Mouse (Mus musculus): ENCODE data around the gene Nip7. TPM values are rescaled to one million over a fixed set of nuclear protein-coding genes. Genes with fewer than 3 reads are reported as not detected.

The Nip7 gene
- polyA plus RNA-seq, 2 experiments = 103 to 123 TPM

GRCm38 (mm10) chr8:107086018-107086417, 29.3 kb downstream of the Nip7 start:
- no peak for DNase-seq (ENCODE audit: low spot score)
- no peak overlapping the region for H3K27ac ChIP-seq (replicated peaks; ENCODE audit: low read depth, low read length)
- no peaks in the 10 kb centered on the region for H3K9me3 ChIP-seq (ENCODE audit: control insufficient read depth, low read length)
- no peaks in the 10 kb centered on the region for H3K27me3 ChIP-seq (ENCODE audit: control insufficient read depth, insufficient read depth, low read length)
- H3K36me3 ChIP-seq (ENCODE audit: control insufficient read depth, insufficient read depth, low read length) = peaks cover 81% of the 10 kb centered on the region
- H3K4me1 ChIP-seq (ENCODE audit: control insufficient read depth, insufficient read depth, low read length) = no peaks in the 10 kb centered on the region
- H3K4me3 ChIP-seq (replicated peaks; ENCODE audit: low read length) = no peak overlapping the region
- TF ChIP-seq POLR2A (IDR thresholded peaks at IDR 0.05; ENCODE audit: borderline replicate concordance, extremely low read depth, insufficient read depth, insufficient read length) = no peak
- no peak overlapping the region for H3K9ac ChIP-seq (ENCODE audit: low read depth, low read length, severe bottlenecking)
- ATAC-seq (ENCODE audit: low FRiP score, low read depth) = no peak
- WGBS = 98% methylated on average over 5 of the region's 5 CpGs
- no peak overlapping the region for H3K4me2 ChIP-seq (replicated peaks; ENCODE audit: low read depth, low read length, severe bottlenecking)

DNA sequence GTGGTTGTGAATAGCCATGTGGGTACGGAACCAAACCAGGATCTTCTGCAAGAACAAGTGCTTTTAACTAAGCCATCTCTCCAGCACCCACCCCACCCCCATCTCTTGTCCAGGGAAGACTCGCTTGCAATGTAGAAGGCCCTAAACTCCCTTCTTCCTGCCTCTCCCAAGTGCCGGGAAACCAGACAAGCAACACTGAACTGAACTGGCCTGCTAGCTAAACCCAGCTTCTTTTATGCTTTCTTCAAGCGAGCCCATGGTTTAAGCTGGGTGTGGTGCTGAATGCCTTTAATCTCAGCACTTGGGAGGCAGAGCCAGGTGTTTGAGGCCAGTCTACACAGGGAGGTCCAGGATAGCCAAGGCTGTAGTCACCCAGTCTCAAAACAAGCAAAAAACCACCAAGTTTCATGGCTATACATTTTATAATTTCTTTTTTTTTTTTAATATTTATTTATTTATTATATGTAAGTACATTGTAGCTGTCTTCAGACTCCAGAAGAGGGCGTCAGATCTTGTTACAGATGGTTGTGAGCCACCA, 31.9 kb downstream of the Nip7 start:
- H3K36me3 ChIP-seq (ENCODE audit: control insufficient read depth, insufficient read depth, low read length) = peaks cover 81% of the 10 kb centered on the region
- ATAC-seq (ENCODE audit: low FRiP score, low read depth) = no peak
- H3K9me3 ChIP-seq (ENCODE audit: control insufficient read depth, low read length) = no peaks in the 10 kb centered on the region
- 95% methylated on average over 5 of the region's 5 CpGs for WGBS
- no peak overlapping the region for H3K4me2 ChIP-seq (replicated peaks; ENCODE audit: low read depth, low read length, severe bottlenecking)
- no peaks in the 10 kb centered on the region for H3K27me3 ChIP-seq (ENCODE audit: control insufficient read depth, insufficient read depth, low read length)
- no peak overlapping the region for H3K27ac ChIP-seq (replicated peaks; ENCODE audit: low read depth, low read length)
- TF ChIP-seq POLR2A (IDR thresholded peaks at IDR 0.05; ENCODE audit: borderline replicate concordance, extremely low read depth, insufficient read depth, insufficient read length) = no peak
- no peak overlapping the region for H3K4me3 ChIP-seq (replicated peaks; ENCODE audit: low read length)
- no peak for DNase-seq (ENCODE audit: low spot score)
- no peaks in the 10 kb centered on the region for H3K4me1 ChIP-seq (ENCODE audit: control insufficient read depth, insufficient read depth, low read length)
- no peak overlapping the region for H3K9ac ChIP-seq (ENCODE audit: low read depth, low read length, severe bottlenecking)

- no peaks in the 10 kb centered on the region for H3K27me3 ChIP-seq (ENCODE audit: control insufficient read depth, insufficient read depth, low read length)
- ATAC-seq (ENCODE audit: low FRiP score, low read depth) (no peak), DNase-seq (ENCODE audit: low spot score) (no peak)
- H3K9me3 ChIP-seq (ENCODE audit: control insufficient read depth, low read length) = no peaks in the 10 kb centered on the region
- H3K4me1 ChIP-seq (ENCODE audit: control insufficient read depth, insufficient read depth, low read length) = peaks cover 5% of the 10 kb centered on the region; the same call in 1 of the 2 replicates
- H3K9ac ChIP-seq (ENCODE audit: low read depth, low read length, severe bottlenecking) = no peak overlapping the region
- no peak overlapping the region for H3K27ac ChIP-seq (replicated peaks; ENCODE audit: low read depth, low read length)
- no peak for TF ChIP-seq POLR2A (IDR thresholded peaks at IDR 0.05; ENCODE audit: borderline replicate concordance, extremely low read depth, insufficient read depth, insufficient read length)
- no peak overlapping the region for H3K4me2 ChIP-seq (replicated peaks; ENCODE audit: low read depth, low read length, severe bottlenecking)
- peaks cover 77% of the 10 kb centered on the region for H3K36me3 ChIP-seq (ENCODE audit: control insufficient read depth, insufficient read depth, low read length)
- WGBS = 96% methylated on average over 7 of the region's 7 CpGs
- H3K4me3 ChIP-seq (replicated peaks; ENCODE audit: low read length) = no peak overlapping the region
Observed at GRCm38 (mm10) chr8:107090531-107090930, 33.9 kb downstream of the Nip7 start.

DNA sequence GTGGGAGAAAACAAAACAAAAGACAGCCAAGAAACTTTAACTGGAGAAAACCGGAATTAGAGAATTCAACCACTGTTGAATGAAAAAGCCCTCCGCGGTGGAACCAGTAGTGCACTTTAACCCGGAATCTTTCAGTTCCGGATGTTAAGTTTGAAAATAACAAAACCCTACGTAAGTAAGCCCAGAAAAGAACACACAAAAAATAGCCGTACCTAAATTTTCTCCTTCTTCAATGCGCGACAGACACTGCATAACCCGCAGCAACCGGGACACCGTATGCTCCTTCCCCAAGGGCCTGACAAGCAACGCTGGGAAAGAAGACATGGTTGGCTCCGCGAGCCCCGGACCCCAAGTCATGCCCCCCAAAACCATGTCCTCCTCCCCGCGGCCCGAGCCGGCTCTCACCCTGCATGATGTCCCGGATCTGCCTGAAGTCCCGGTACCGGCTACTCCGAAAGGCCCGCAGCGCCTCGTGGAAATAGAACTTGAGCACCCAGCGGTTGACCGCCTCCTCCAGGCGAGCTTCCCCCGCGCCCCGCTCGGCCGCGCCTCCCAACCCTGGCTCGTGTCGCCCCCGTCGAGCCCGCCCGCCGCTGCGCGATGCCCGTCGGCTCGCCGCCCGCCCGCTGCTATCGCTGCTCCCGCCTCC, 39.2 kb downstream of the Nip7 start:
- Histone ChIP-seq H3K4me2 (replicated peaks; ENCODE audit: low read depth, low read length, severe bottlenecking) (peak overlapping the region; percentile 68), H3K4me1 (ENCODE audit: control insufficient read depth, insufficient read depth, low read length) (peaks cover 5% of the 10 kb centered on the region; the same call in 1 of the 2 replicates), H3K4me3 (replicated peaks; ENCODE audit: low read length) (peak overlapping the region; percentile 92), H3K9me3 (ENCODE audit: control insufficient read depth, low read length) (no peaks in the 10 kb centered on the region), H3K27me3 (ENCODE audit: control insufficient read depth, insufficient read depth, low read length) (no peaks in the 10 kb centered on the region), H3K36me3 (ENCODE audit: control insufficient read depth, insufficient read depth, low read length) (peaks cover 32% of the 10 kb centered on the region), H3K9ac (ENCODE audit: low read depth, low read length, severe bottlenecking) (peak overlapping the region; percentile 89), H3K27ac (replicated peaks; ENCODE audit: low read depth, low read length) (peak overlapping the region; percentile 90)
- under 1% methylated on average over 40 of the region's 53 CpGs for WGBS
- TF ChIP-seq POLR2A (IDR thresholded peaks at IDR 0.05; ENCODE audit: borderline replicate concordance, extremely low read depth, insufficient read depth, insufficient read length) = no peak
- DNase-seq (ENCODE audit: low spot score) = peak; percentile 58
- peak; percentile 71 for ATAC-seq (ENCODE audit: low FRiP score, low read depth)

DNA sequence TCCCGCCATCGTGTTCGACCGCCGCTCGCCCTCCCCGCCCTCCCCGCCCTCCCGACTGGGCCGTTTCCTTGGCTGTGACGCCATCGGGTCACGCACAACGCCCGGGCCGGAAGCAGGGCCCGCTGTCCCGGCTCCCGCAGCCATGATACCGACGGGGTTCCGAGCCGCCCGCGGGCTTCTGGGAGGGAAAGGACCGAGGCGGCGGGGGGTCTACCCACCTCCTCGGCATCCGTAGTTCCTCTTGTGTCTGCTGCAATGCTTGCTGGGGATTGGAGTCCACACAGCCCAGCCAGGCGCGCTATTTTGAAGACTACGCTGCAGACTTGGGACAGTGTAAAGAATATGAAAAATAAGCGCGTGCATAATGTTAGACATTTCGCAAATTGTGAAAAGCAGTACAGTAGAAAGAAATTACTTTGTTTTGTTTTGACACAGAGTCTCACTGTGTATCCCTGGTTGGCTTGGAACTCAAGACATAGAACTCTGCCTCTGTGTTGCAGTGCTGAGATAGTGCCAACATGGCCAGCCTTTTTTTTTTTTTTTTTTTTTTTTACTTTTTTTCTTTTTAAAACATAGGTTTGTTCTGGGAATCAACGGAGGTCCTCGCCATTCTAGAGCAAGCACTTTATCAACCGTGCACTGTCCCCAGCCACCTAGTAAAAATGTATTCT, 39.8 kb downstream of the Nip7 start, which contains the start of gene Terf2:
Terf2 (minus strand) TSS at position 182 of the 671 bp plus-strand sequence.
- TF ChIP-seq POLR2A (IDR thresholded peaks at IDR 0.05; ENCODE audit: borderline replicate concordance, extremely low read depth, insufficient read depth, insufficient read length) = 0 out of 2 replicates have a peak, but pooled peaks have one; percentile 68
- peak; percentile 96 for ATAC-seq (ENCODE audit: low FRiP score, low read depth)

More for the DNA sequence above, 39.8 kb downstream of the Nip7 start, which contains the start of gene Terf2:
- peak within 1 kb of the TSS; percentile 68 for H3K4me2 ChIP-seq (replicated peaks; ENCODE audit: low read depth, low read length, severe bottlenecking)
- peak within 1 kb of the TSS; percentile 90 for H3K27ac ChIP-seq (replicated peaks; ENCODE audit: low read depth, low read length)
- no peaks in the 10 kb centered on the region for H3K9me3 ChIP-seq (ENCODE audit: control insufficient read depth, low read length)
- 5% methylated on average over 36 of the region's 39 CpGs for WGBS
- peak within 1 kb of the TSS; percentile 89 for H3K9ac ChIP-seq (ENCODE audit: low read depth, low read length, severe bottlenecking)
- peak within 1 kb of the TSS; percentile 92 for H3K4me3 ChIP-seq (replicated peaks; ENCODE audit: low read length)
- H3K27me3 ChIP-seq (ENCODE audit: control insufficient read depth, insufficient read depth, low read length) = no peaks in the 10 kb centered on the region
- peak; percentile 98 for DNase-seq (ENCODE audit: low spot score)
- peaks cover 5% of the 10 kb centered on the region; the same call in 1 of the 2 replicates for H3K4me1 ChIP-seq (ENCODE audit: control insufficient read depth, insufficient read depth, low read length)
- peaks cover 26% of the 10 kb centered on the region for H3K36me3 ChIP-seq (ENCODE audit: control insufficient read depth, insufficient read depth, low read length)

Data from limb, embryonic 14.5 days (tissue).